Mouse (Mus musculus) B cell, adult 2 months (primary cell): Measurements from ENCODE around the gene Itih2.

Experiments used
- DNase-seq, 2 experiments: peaks; one replicate each; pipeline ENCODE4 v3.0.0; 2022

Gene Itih2

GRCm38 (mm10) chr2:10108535-10109189 is 22.5 kb downstream of the Itih2 start:
- DNase-seq, result no peak

GRCm38 (mm10) chr2:10101180-10101579 is 30.0 kb downstream of the Itih2 start:
- peak; percentile 49 to 50 for DNase-seq

- DNase-seq, result no peak
Measured at GRCm38 (mm10) chr2:10100471-10100870, 30.7 kb downstream of the Itih2 start.

- peak; percentile 60 to 61 for DNase-seq
Measured at GRCm38 (mm10) chr2:10098598-10099215, 32.5 kb downstream of the Itih2 start.

GRCm38 (mm10) chr2:10094327-10095100 is 36.7 kb downstream of the Itih2 start:
- no peak for DNase-seq

- DNase-seq, result no peak
Measured at GRCm38 (mm10) chr2:10087256-10087850, 43.8 kb downstream of the Itih2 start.

GRCm38 (mm10) chr2:10082737-10083136 is 48.5 kb downstream of the Itih2 start:
- no peak for DNase-seq

- no peak for DNase-seq
Measured at GRCm38 (mm10) chr2:10081453-10082080, 49.6 kb downstream of the Itih2 start.

GRCm38 (mm10) chr2:10080310-10081010 is 50.7 kb downstream of the Itih2 start, which contains the start of the genes Atp5c1 and Kin:
Gene Atp5c1, minus strand, starts transcription at chr2:10080510.
Gene Kin, plus strand, starts transcription at chr2:10080593.
- peak; percentile 97 to 98 for DNase-seq

GRCm38 (mm10) chr2:10079745-10080309 is 51.4 kb downstream of the Itih2 start:
- DNase-seq, result no peak

GRCm38 (mm10) chr2:10076675-10077074 is 54.5 kb downstream of the Itih2 start:
- no peak for DNase-seq

- no peak for DNase-seq
Measured at GRCm38 (mm10) chr2:10074470-10074869, 56.7 kb downstream of the Itih2 start.

GRCm38 (mm10) chr2:10071751-10072150 is 59.4 kb downstream of the Itih2 start:
- DNase-seq, result no peak

GRCm38 (mm10) chr2:10058836-10059235 is 72.4 kb downstream of the Itih2 start:
- no peak for DNase-seq

GRCm38 (mm10) chr2:10051996-10052395 is 79.2 kb downstream of the Itih2 start:
- no peak for DNase-seq

GRCm38 (mm10) chr2:10050878-10051277 is 80.3 kb downstream of the Itih2 start:
- DNase-seq, result no peak

GRCm38 (mm10) chr2:10049456-10049855 is 81.7 kb downstream of the Itih2 start:
- DNase-seq, result no peak

GRCm38 (mm10) chr2:10048461-10048860 is 82.7 kb downstream of the Itih2 start, which contains the start of gene Taf3:
Gene Taf3, minus strand, starts transcription at chr2:10048596.
- DNase-seq, result peak; percentile 94 to 95

- peak in 1 of 2 experiments; percentile 35 for DNase-seq
Measured at GRCm38 (mm10) chr2:10047758-10048436, 83.3 kb downstream of the Itih2 start.
